Mouse (Mus musculus) G1E (cell line): ENCODE measurements at regions not wholly inside any gene's neighbourhood (a gene's known extent, or its start where the extent isn't known, plus 50 kb on each side); places are given as distances from the start of the nearest gene placed in this dataset.

Experiments
- ATAC-seq: 2 replicates; pipeline ENCODE4 v1.8.0; 2016; ENCODE audit warnings: mild to moderate bottlenecking; ENCODE audit not compliant: insufficient number of reproducible peaks, poor library complexity, low FRiP score, severe bottlenecking; ENCODE audit errors: extremely low read depth
- DNase-seq: peaks from one replicate; pipeline ENCODE4 v3.0.0; 2012; ENCODE audit warnings: low spot score
- H3K27me3 ChIP-seq: 2 replicates; pipeline ENCODE4 v1.6.1; 2012; ENCODE audit warnings: mild to moderate bottlenecking, low read length, inconsistent platforms; ENCODE audit not compliant: insufficient read depth
- H3K36me3 ChIP-seq: replicated peaks from 2 replicates; pipeline ENCODE3; 2012; ENCODE audit warnings: mild to moderate bottlenecking, inconsistent platforms
- H3K4me1 ChIP-seq: 2 replicates; pipeline ENCODE4 v1.6.1; 2012; ENCODE audit warnings: low read depth, low read length, inconsistent platforms, mixed read lengths; ENCODE audit not compliant: insufficient read depth
- H3K4me3 ChIP-seq: 2 replicates; pipeline ENCODE4 v1.5.1; 2012; ENCODE audit warnings: low read depth, mild to moderate bottlenecking, inconsistent platforms, low read length, moderate library complexity, mixed read lengths
- H3K9me3 ChIP-seq: replicated peaks from 2 replicates; pipeline ENCODE4 v1.6.1; 2012; ENCODE audit warnings: inconsistent platforms
- CTCF ChIP-seq: IDR thresholded peaks from 2 replicates; pipeline ENCODE4 v1.5.1; 2012; ENCODE audit warnings: low read depth, low read length, inconsistent platforms, mixed read lengths
- GATA1 ChIP-seq: IDR thresholded peaks from 2 replicates; pipeline ENCODE4 v1.6.1; 2012; ENCODE audit warnings: borderline replicate concordance, low read length, inconsistent platforms, mixed read lengths
- GATA2 ChIP-seq: IDR thresholded peaks from 2 replicates; pipeline ENCODE4 v1.6.1; 2012; ENCODE audit warnings: low read depth, low read length, inconsistent platforms, borderline replicate concordance
- POLR2AphosphoS5 ChIP-seq: IDR thresholded peaks from 2 replicates; pipeline ENCODE4 v1.6.1; 2012; ENCODE audit warnings: low read depth, low read length, inconsistent platforms; ENCODE audit not compliant: insufficient replicate concordance
- TAL1 ChIP-seq: conservative IDR thresholded peaks from 2 replicates; pipeline ENCODE4 v1.6.1; 2012; ENCODE audit warnings: low read depth, low read length, inconsistent platforms, mixed read lengths

GRCm38 (mm10) chr12:16391630-16392269 is 219.0 kb downstream of the Lpin1 start:
- no peak for TF ChIP-seq TAL1
- no peak for TF ChIP-seq GATA1
- TF ChIP-seq CTCF = no peak
- TF ChIP-seq GATA2 = no peak
- no peak for TF ChIP-seq POLR2AphosphoS5
- no peaks in the 10 kb centered on the region for H3K9me3 ChIP-seq
- no peaks in the 10 kb centered on the region for H3K4me1 ChIP-seq
- H3K4me3 ChIP-seq = no peak overlapping the region
- no peaks in the 10 kb centered on the region for H3K27me3 ChIP-seq
- H3K36me3 ChIP-seq = no peaks in the 10 kb centered on the region
- ATAC-seq (no peak), DNase-seq (no peak)

DNA sequence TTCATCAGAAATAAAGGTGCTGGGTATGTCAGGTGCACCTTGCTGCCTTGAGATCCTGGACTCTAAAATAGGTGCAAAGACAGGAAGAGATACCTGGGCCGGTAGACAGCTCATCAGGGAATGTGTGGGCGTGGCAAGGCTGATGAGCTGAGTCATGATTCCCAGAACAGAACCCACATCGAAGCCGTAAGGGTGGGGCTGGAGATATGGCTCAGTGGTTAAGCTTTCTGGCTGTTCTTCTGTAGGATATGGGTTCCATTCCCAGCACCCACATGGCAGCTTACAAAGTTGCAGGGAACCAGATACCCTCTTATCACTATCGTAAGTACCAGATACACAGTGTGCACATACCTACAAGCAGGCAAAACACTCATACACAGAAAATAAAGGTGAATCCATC is 219.6 kb downstream of the Lpin1 start:
- TF ChIP-seq POLR2AphosphoS5 (no peak), GATA1 (no peak), CTCF (no peak), GATA2 (no peak), TAL1 (no peak)
- no peak overlapping the region for H3K4me3 ChIP-seq
- H3K36me3 ChIP-seq = no peaks in the 10 kb centered on the region
- no peaks in the 10 kb centered on the region for H3K9me3 ChIP-seq
- no peak for ATAC-seq
- DNase-seq = no peak
- H3K27me3 ChIP-seq = no peaks in the 10 kb centered on the region
- H3K4me1 ChIP-seq = no peaks in the 10 kb centered on the region

- no peak for DNase-seq
- H3K4me1 ChIP-seq = no peaks in the 10 kb centered on the region
These were observed 223.7 kb downstream of the Lpin1 start for GRCm38 (mm10) chr12:16387035-16387434.

GRCm38 (mm10) chr12:16384396-16384795 is 226.4 kb downstream of the Lpin1 start:
- no peaks in the 10 kb centered on the region for H3K27me3 ChIP-seq
- H3K36me3 ChIP-seq = no peaks in the 10 kb centered on the region
- DNase-seq (no peak), ATAC-seq (no peak)
- TF ChIP-seq POLR2AphosphoS5 = no peak
- no peak for TF ChIP-seq GATA2
- TF ChIP-seq GATA1 = no peak
- no peak for TF ChIP-seq CTCF
- no peak for TF ChIP-seq TAL1
- H3K4me3 ChIP-seq = no peak overlapping the region
- no peaks in the 10 kb centered on the region for H3K4me1 ChIP-seq
- no peaks in the 10 kb centered on the region; the same call in 1 of the 2 replicates for H3K9me3 ChIP-seq

More at GRCm38 (mm10) chr12:16387035-16387434, 223.7 kb downstream of the Lpin1 start:
- Histone ChIP-seq H3K36me3 (no peaks in the 10 kb centered on the region), H3K9me3 (no peaks in the 10 kb centered on the region), H3K4me3 (no peak overlapping the region), H3K27me3 (no peaks in the 10 kb centered on the region)
- TF ChIP-seq CTCF (no peak), TAL1 (no peak), GATA1 (no peak), POLR2AphosphoS5 (no peak), GATA2 (no peak)
- no peak for ATAC-seq

GRCm38 (mm10) chr12:16383499-16383935 is 227.2 kb downstream of the Lpin1 start:
- Histone ChIP-seq H3K4me1 (no peaks in the 10 kb centered on the region), H3K27me3 (no peaks in the 10 kb centered on the region), H3K4me3 (no peak overlapping the region), H3K36me3 (no peaks in the 10 kb centered on the region), H3K9me3 (no peaks in the 10 kb centered on the region; the same call in 1 of the 2 replicates)
- DNase-seq = no peak
- no peak for TF ChIP-seq TAL1
- no peak for TF ChIP-seq CTCF
- TF ChIP-seq POLR2AphosphoS5 = no peak
- no peak for TF ChIP-seq GATA2
- TF ChIP-seq GATA1 = no peak
- ATAC-seq = no peak

- DNase-seq (no peak), ATAC-seq (no peak)
- Histone ChIP-seq H3K9me3 (no peaks in the 10 kb centered on the region; the same call in 1 of the 2 replicates), H3K4me1 (no peaks in the 10 kb centered on the region), H3K36me3 (no peaks in the 10 kb centered on the region), H3K4me3 (no peak overlapping the region), H3K27me3 (no peaks in the 10 kb centered on the region)
- TF ChIP-seq GATA2 = no peak
- no peak for TF ChIP-seq CTCF
- no peak for TF ChIP-seq POLR2AphosphoS5
- TF ChIP-seq GATA1 = no peak
- no peak for TF ChIP-seq TAL1
These were observed 228.3 kb downstream of the Lpin1 start for GRCm38 (mm10) chr12:16382417-16382988.
